Mouse (Mus musculus): ENCODE measurements around the gene Aadacl2. TPM values are rescaled to one million over a fixed set of nuclear protein-coding genes. Genes with fewer than 3 reads are reported as not detected.

Aadacl2 gene
- polyA plus RNA-seq, 1 experiment from 2014 or later, result not detected

GRCm38 (mm10) chr3:60056451-60056850 lies 49.9 kb downstream of the Aadacl2 start:
- H3K4me2 ChIP-seq (ENCODE audit: low read length), result no peak overlapping the region
- H3K27me3 ChIP-seq (replicated peaks; ENCODE audit: control insufficient read depth, insufficient read depth, low read length), result no peaks in the 10 kb centered on the region
- H3K9me3 ChIP-seq (ENCODE audit: control insufficient read depth, low read length), result no peaks in the 10 kb centered on the region
- no peak overlapping the region for H3K9ac ChIP-seq (ENCODE audit: low read depth, low read length)
- no peaks in the 10 kb centered on the region for H3K4me1 ChIP-seq (ENCODE audit: control insufficient read depth, insufficient read depth, low read depth, low read length)
- no peak overlapping the region for H3K4me3 ChIP-seq (ENCODE audit: low read length)
- WGBS, result 27% methylated on average over 3 of the region's 3 CpGs
- H3K36me3 ChIP-seq (ENCODE audit: control insufficient read depth, insufficient read depth, low read length), result no peaks in the 10 kb centered on the region
- ATAC-seq, result no peak
- no peak overlapping the region for H3K27ac ChIP-seq (ENCODE audit: low read depth, low read length)

DNA sequence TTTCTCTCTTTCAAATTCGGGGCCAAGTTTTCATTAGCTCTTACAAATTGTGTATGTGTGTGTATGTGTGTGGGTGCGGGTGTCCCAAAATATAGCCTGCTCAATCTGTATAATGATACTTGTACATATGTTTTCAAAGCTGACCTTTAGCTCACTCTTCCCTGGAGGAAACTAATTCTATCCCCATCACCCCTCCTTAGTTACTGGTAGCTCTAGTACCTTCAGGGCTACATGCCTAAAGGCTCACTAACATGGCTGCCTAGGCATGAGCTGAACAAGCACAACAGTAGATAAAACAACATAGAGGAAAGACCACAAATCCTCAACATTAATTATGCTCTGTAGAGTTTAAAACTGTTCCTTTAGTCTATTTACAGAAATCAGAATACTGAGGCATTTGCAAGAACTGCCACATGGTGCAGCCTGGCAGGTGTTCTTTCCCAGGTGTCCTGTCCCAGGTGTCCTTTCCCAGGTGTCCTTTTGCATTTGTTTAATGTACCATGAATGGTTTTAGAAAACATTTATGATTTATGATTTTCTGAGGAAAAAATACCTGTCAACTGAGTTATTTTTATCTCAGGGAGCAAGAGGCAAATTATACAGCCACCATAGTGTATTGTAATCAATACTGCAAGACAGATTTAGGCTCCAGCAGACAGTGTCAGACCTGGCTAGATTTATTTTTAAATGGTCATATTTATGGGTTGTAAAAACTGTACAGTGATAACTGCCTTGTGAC lies 50.7 kb downstream of the Aadacl2 start:
- ATAC-seq, result no peak
- WGBS, result 89% methylated on average over 2 of the region's 2 CpGs
- no peaks in the 10 kb centered on the region for H3K4me1 ChIP-seq (ENCODE audit: control insufficient read depth, insufficient read depth, low read depth, low read length)

GRCm38 (mm10) chr3:60057809-60058082 lies 51.2 kb downstream of the Aadacl2 start:
- Histone ChIP-seq H3K4me2 (ENCODE audit: low read length) (no peak overlapping the region), H3K9ac (ENCODE audit: low read depth, low read length) (no peak overlapping the region), H3K9me3 (ENCODE audit: control insufficient read depth, low read length) (no peaks in the 10 kb centered on the region), H3K4me3 (ENCODE audit: low read length) (no peak overlapping the region), H3K4me1 (ENCODE audit: control insufficient read depth, insufficient read depth, low read depth, low read length) (no peaks in the 10 kb centered on the region), H3K27me3 (replicated peaks; ENCODE audit: control insufficient read depth, insufficient read depth, low read length) (no peaks in the 10 kb centered on the region), H3K27ac (ENCODE audit: low read depth, low read length) (no peak overlapping the region), H3K36me3 (ENCODE audit: control insufficient read depth, insufficient read depth, low read length) (no peaks in the 10 kb centered on the region)
- 75% methylated on average over 1 of the region's 1 CpGs for WGBS
- ATAC-seq, result no peak

More for the DNA sequence above, 50.7 kb downstream of the Aadacl2 start:
- no peaks in the 10 kb centered on the region for H3K9me3 ChIP-seq (ENCODE audit: control insufficient read depth, low read length)
- H3K36me3 ChIP-seq (ENCODE audit: control insufficient read depth, insufficient read depth, low read length), result no peaks in the 10 kb centered on the region
- no peaks in the 10 kb centered on the region for H3K27me3 ChIP-seq (replicated peaks; ENCODE audit: control insufficient read depth, insufficient read depth, low read length)
- no peak overlapping the region for H3K27ac ChIP-seq (ENCODE audit: low read depth, low read length)
- no peak overlapping the region for H3K4me3 ChIP-seq (ENCODE audit: low read length)
- H3K4me2 ChIP-seq (ENCODE audit: low read length), result no peak overlapping the region
- no peak overlapping the region for H3K9ac ChIP-seq (ENCODE audit: low read depth, low read length)

Other genes starting within 250 kb of the Aadacl2 start
- not detected in 2 replicates for gene Gm8298, start 145.7 kb upstream of the Aadacl2 start, polyA plus RNA-seq (2015; fragmentation: Nextera tagmentation; extraction: Ambion mirVana)
- gene C130079G13Rik, start 81.5 kb upstream of the Aadacl2 start, polyA plus RNA-seq (2015; fragmentation: Nextera tagmentation; extraction: Ambion mirVana), result not detected in 2 replicates
- not detected in 2 replicates for gene Aadac, start 19.0 kb downstream of the Aadacl2 start, polyA plus RNA-seq (2015; fragmentation: Nextera tagmentation; extraction: Ambion mirVana)
- 0.10 TPM in 1 of 2 replicates, not detected in the other for gene Sucnr1, start 75.1 kb downstream of the Aadacl2 start, polyA plus RNA-seq (2015; fragmentation: Nextera tagmentation; extraction: Ambion mirVana)

Data from hindbrain, embryonic 16.5 days (tissue).